Mouse (Mus musculus) neural tube, embryonic 15.5 days (tissue): ENCODE data around the gene Hoxa9. TPM values are rescaled to one million over a fixed set of nuclear protein-coding genes. Genes with fewer than 3 reads are reported as not detected.

ENCODE experiments used
- ATAC-seq: fragments of 200-750 bp; cut with Nextera tagmentation; 2 replicates; pipeline ENCODE4 v1.8.0; 2017; ENCODE audit warnings: mild to moderate bottlenecking, moderate TSS enrichment, moderate library complexity; ENCODE audit not compliant: low FRiP score
- H3K27ac ChIP-seq: fragments of 300-500 bp; sonication (generic); replicated peaks from 2 replicates; pipeline ENCODE4 v1.5.1; 2015; ENCODE audit warnings: mild to moderate bottlenecking, inconsistent platforms
- H3K27me3 ChIP-seq: fragments of 300-500 bp; sonication (generic); replicated peaks from 2 replicates; pipeline ENCODE4 v1.6.1; 2015; ENCODE audit warnings: inconsistent platforms
- H3K36me3 ChIP-seq: fragments of 300-500 bp; sonication (generic); 2 replicates; pipeline ENCODE4 v1.6.1; 2015; ENCODE audit warnings: inconsistent platforms
- H3K4me1 ChIP-seq: fragments of 300-500 bp; sonication (generic); 2 replicates; pipeline ENCODE4 v1.6.1; 2015; ENCODE audit warnings: inconsistent platforms
- H3K4me2 ChIP-seq: fragments of 300-500 bp; sonication (generic); 2 replicates; pipeline ENCODE4 v1.6.1; 2015; ENCODE audit warnings: inconsistent platforms, mild to moderate bottlenecking, moderate library complexity
- H3K4me3 ChIP-seq: fragments of 300-500 bp; sonication (generic); replicated peaks from 2 replicates; pipeline ENCODE4 v1.5.1; 2015; ENCODE audit warnings: mild to moderate bottlenecking, inconsistent platforms
- H3K9ac ChIP-seq: fragments of 300-500 bp; sonication (generic); replicated peaks from 2 replicates; pipeline ENCODE4 v1.6.1; 2015; ENCODE audit warnings: mild to moderate bottlenecking, inconsistent platforms
- H3K9me3 ChIP-seq: fragments of 300-500 bp; sonication (generic); replicated peaks from 2 replicates; pipeline ENCODE4 v1.6.1; 2016; ENCODE audit warnings: inconsistent platforms
- WGBS: fragments of 180-500 bp; shearing (Covaris S2); methylation state at CpG from one replicate; pipeline ENCODE4 v1.1.7; 2015; ENCODE audit warnings: mixed read lengths; 5-methylcytosine and 5-hydroxymethylcytosine counted together
- polyA plus RNA-seq: library from polyadenylated mRNA; unstranded; fragments of >200 nt; fragmentation: Nextera tagmentation; extraction: Ambion mirVana; gene quantifications from 2 replicates; pipeline ENCODE4 v1.2.1, GENCODE M21; 2015

The Hoxa9 gene
- polyA plus RNA-seq, 1 experiment from 2014 or later, result 77.5 TPM

GRCm38 (mm10) chr6:52267691-52268090, 36.8 kb upstream of the Hoxa9 start:
- no peak for ATAC-seq
- H3K4me1 ChIP-seq, result 0 out of 2 replicates have a peak, but pooled peaks cover 3% of the 10 kb centered on the region
- peaks cover 93% of the 10 kb centered on the region for H3K27me3 ChIP-seq
- no peaks in the 10 kb centered on the region for H3K9me3 ChIP-seq
- no peaks in the 10 kb centered on the region for H3K36me3 ChIP-seq
- no peak overlapping the region for H3K4me3 ChIP-seq
- no peak overlapping the region for H3K9ac ChIP-seq
- WGBS, result 4% methylated on average over 3 of the region's 3 CpGs
- no peak overlapping the region for H3K27ac ChIP-seq
- H3K4me2 ChIP-seq, result no peak overlapping the region

- Histone ChIP-seq H3K4me1 (0 out of 2 replicates have a peak, but pooled peaks cover 3% of the 10 kb centered on the region), H3K9me3 (no peaks in the 10 kb centered on the region), H3K36me3 (no peaks in the 10 kb centered on the region), H3K9ac (no peak overlapping the region), H3K4me2 (no peak overlapping the region), H3K27ac (no peak overlapping the region), H3K27me3 (peaks cover 93% of the 10 kb centered on the region), H3K4me3 (no peak overlapping the region)
- 18% methylated on average over 5 of the region's 5 CpGs for WGBS
- ATAC-seq, result no peak
Observed at GRCm38 (mm10) chr6:52267221-52267620, 36.3 kb upstream of the Hoxa9 start.

- WGBS, result 3% methylated on average over 9 of the region's 9 CpGs
- Histone ChIP-seq H3K4me3 (no peak overlapping the region), H3K36me3 (no peaks in the 10 kb centered on the region), H3K27ac (no peak overlapping the region), H3K4me2 (no peak overlapping the region), H3K9me3 (no peaks in the 10 kb centered on the region), H3K9ac (no peak overlapping the region), H3K4me1 (0 out of 2 replicates have a peak, but pooled peaks cover 3% of the 10 kb centered on the region), H3K27me3 (peaks cover 95% of the 10 kb centered on the region)
- no peak for ATAC-seq
Observed at GRCm38 (mm10) chr6:52266666-52266985, 35.7 kb upstream of the Hoxa9 start.

GRCm38 (mm10) chr6:52265913-52266665, 35.2 kb upstream of the Hoxa9 start:
- H3K4me1 ChIP-seq, result 0 out of 2 replicates have a peak, but pooled peaks cover 3% of the 10 kb centered on the region
- no peak overlapping the region for H3K4me2 ChIP-seq
- WGBS, result 2% methylated on average over 19 of the region's 19 CpGs
- no peak for ATAC-seq
- no peaks in the 10 kb centered on the region for H3K9me3 ChIP-seq
- H3K9ac ChIP-seq, result no peak overlapping the region
- H3K27me3 ChIP-seq, result peaks cover 94% of the 10 kb centered on the region
- no peaks in the 10 kb centered on the region for H3K36me3 ChIP-seq
- H3K4me3 ChIP-seq, result no peak overlapping the region
- no peak overlapping the region for H3K27ac ChIP-seq

- no peak for ATAC-seq
- Histone ChIP-seq H3K4me2 (no peak overlapping the region), H3K9me3 (no peaks in the 10 kb centered on the region), H3K4me3 (no peak overlapping the region), H3K27me3 (peaks cover 89% of the 10 kb centered on the region), H3K27ac (no peak overlapping the region), H3K9ac (no peak overlapping the region), H3K4me1 (peaks cover 5% of the 10 kb centered on the region; the same call in 1 of the 2 replicates), H3K36me3 (no peaks in the 10 kb centered on the region)
- 1% methylated on average over 18 of the region's 18 CpGs for WGBS
Observed at GRCm38 (mm10) chr6:52265306-52265912, 34.5 kb upstream of the Hoxa9 start.

- WGBS, result 2% methylated on average over 5 of the region's 5 CpGs
- no peak for ATAC-seq
- no peak overlapping the region for H3K4me2 ChIP-seq
- H3K27ac ChIP-seq, result no peak overlapping the region
- no peaks in the 10 kb centered on the region for H3K9me3 ChIP-seq
- H3K36me3 ChIP-seq, result no peaks in the 10 kb centered on the region
- H3K4me3 ChIP-seq, result no peak overlapping the region
- H3K9ac ChIP-seq, result no peak overlapping the region
- H3K4me1 ChIP-seq, result peaks cover 11% of the 10 kb centered on the region
- peaks cover 81% of the 10 kb centered on the region for H3K27me3 ChIP-seq
Observed at GRCm38 (mm10) chr6:52264106-52264790, 33.4 kb upstream of the Hoxa9 start.

- Histone ChIP-seq H3K4me2 (no peak overlapping the region), H3K36me3 (no peaks in the 10 kb centered on the region), H3K27ac (no peak overlapping the region), H3K9me3 (no peaks in the 10 kb centered on the region), H3K4me1 (peaks cover 11% of the 10 kb centered on the region), H3K9ac (no peak overlapping the region), H3K4me3 (no peak overlapping the region), H3K27me3 (peaks cover 81% of the 10 kb centered on the region)
- WGBS, result 5% methylated on average over 6 of the region's 6 CpGs
- ATAC-seq, result no peak
Observed at GRCm38 (mm10) chr6:52263321-52263585, 32.4 kb upstream of the Hoxa9 start.

GRCm38 (mm10) chr6:52262463-52263320, 31.8 kb upstream of the Hoxa9 start:
- no peak overlapping the region for H3K27ac ChIP-seq
- no peak overlapping the region for H3K9ac ChIP-seq
- H3K4me1 ChIP-seq, result peaks cover 11% of the 10 kb centered on the region
- H3K4me3 ChIP-seq, result no peak overlapping the region
- H3K4me2 ChIP-seq, result no peak overlapping the region
- ATAC-seq, result no peak
- H3K27me3 ChIP-seq, result peaks cover 79% of the 10 kb centered on the region
- no peaks in the 10 kb centered on the region for H3K36me3 ChIP-seq
- H3K9me3 ChIP-seq, result no peaks in the 10 kb centered on the region
- WGBS, result 1% methylated on average over 24 of the region's 24 CpGs

GRCm38 (mm10) chr6:52261751-52262462, 31.0 kb upstream of the Hoxa9 start:
- 3% methylated on average over 9 of the region's 9 CpGs for WGBS
- H3K4me1 ChIP-seq, result peaks cover 11% of the 10 kb centered on the region
- no peaks in the 10 kb centered on the region for H3K9me3 ChIP-seq
- H3K9ac ChIP-seq, result no peak overlapping the region
- no peak overlapping the region for H3K4me2 ChIP-seq
- H3K27me3 ChIP-seq, result peaks cover 82% of the 10 kb centered on the region
- no peak overlapping the region for H3K4me3 ChIP-seq
- H3K36me3 ChIP-seq, result no peaks in the 10 kb centered on the region
- no peak for ATAC-seq
- no peak overlapping the region for H3K27ac ChIP-seq

GRCm38 (mm10) chr6:52260654-52261575, 30.0 kb upstream of the Hoxa9 start, which contains the start of gene Hoxa13:
Gene Hoxa13, minus strand, starts transcription at chr6:52260880.
- Histone ChIP-seq H3K9me3 (no peaks in the 10 kb centered on the region), H3K27ac (no peak within 1 kb of the TSS), H3K9ac (no peak within 1 kb of the TSS), H3K4me3 (peak within 1 kb of the TSS; percentile 20), H3K27me3 (peaks cover 81% of the 10 kb centered on the region), H3K36me3 (no peaks in the 10 kb centered on the region), H3K4me2 (peak within 1 kb of the TSS; percentile 48), H3K4me1 (peaks cover 11% of the 10 kb centered on the region)
- under 1% methylated on average over 56 of the region's 72 CpGs for WGBS
- peak; percentile 53; the same call in 1 of the 2 replicates for ATAC-seq
